Mouse (Mus musculus) layer of hippocampus, postnatal 25 days (tissue): ENCODE results near the gene Echdc3. TPM values are rescaled to one million over a fixed set of nuclear protein-coding genes. Genes with fewer than 3 reads are reported as not detected.

Source experiments
- total RNA-seq, 2 experiments: library from RNA; stranded (reverse); gene quantifications; 2 replicates each; pipeline ENCODE4 v1.2.3; 2021

Gene Echdc3
- total RNA-seq, 2 experiments from 2014 or later = 0.66 to 0.85 TPM

Other genes starting within 250 kb of the Echdc3 start
- gene Proser2, start 82.8 kb downstream of the Echdc3 start, total RNA-seq = 1 to 10 TPM; 2.2 to 2.4 TPM
- gene Usp6nl, start 109.6 kb upstream of the Echdc3 start, total RNA-seq = 10 to 100 TPM; 16.7 to 17.2 TPM